Mouse (Mus musculus) brain, embryonic 14.5 days (tissue): ENCODE measurements at regions not wholly inside any gene's neighbourhood (a gene's known extent, or its start where the extent isn't known, plus 50 kb on each side); places are given as distances from the start of the nearest gene placed in this dataset.
"Not testable (repeated sequence)": the region's sequence is repeated elsewhere in the genome, so short reads cannot be mapped to it uniquely, and the experiment has no call there.

Experiments
- DNase-seq: peaks from one replicate; pipeline ENCODE4 v3.0.0-alpha.2; 2011; ENCODE audit warnings: low read depth
- CTCF ChIP-seq: fragments of 200-500 bp; IDR thresholded peaks from 2 replicates; pipeline ENCODE4 v1.5.1; 2012; ENCODE audit warnings: inconsistent platforms, mild to moderate bottlenecking, moderate library complexity, borderline replicate concordance; ENCODE audit not compliant: insufficient read depth, insufficient read length; ENCODE audit errors: extremely low read depth
- POLR2A ChIP-seq: fragments of 200-500 bp; IDR thresholded peaks from 2 replicates; pipeline ENCODE4 v1.6.1; 2012; ENCODE audit warnings: mild to moderate bottlenecking, inconsistent platforms, borderline replicate concordance; ENCODE audit not compliant: poor library complexity, insufficient read depth, insufficient read length, severe bottlenecking; ENCODE audit errors: extremely low read depth

- peak; percentile 55 for TF ChIP-seq CTCF
- no peak for TF ChIP-seq POLR2A
- peak; percentile 85 for DNase-seq
Observed at GRCm38 (mm10) chr6:95058017-95058416, 59.0 kb upstream of the Kbtbd8 start.

- TF ChIP-seq POLR2A (no peak), CTCF (no peak)
Observed at GRCm38 (mm10) chr6:95056222-95056621, 60.8 kb upstream of the Kbtbd8 start.

GRCm38 (mm10) chr6:95053717-95054382 lies 63.2 kb upstream of the Kbtbd8 start:
- TF ChIP-seq CTCF (no peak), POLR2A (no peak)
- DNase-seq, result no peak

More at GRCm38 (mm10) chr6:95056222-95056621, 60.8 kb upstream of the Kbtbd8 start:
- DNase-seq, result no peak

GRCm38 (mm10) chr6:95041351-95041750 lies 75.7 kb upstream of the Kbtbd8 start:
- DNase-seq, result not testable (repeated sequence)

DNA sequence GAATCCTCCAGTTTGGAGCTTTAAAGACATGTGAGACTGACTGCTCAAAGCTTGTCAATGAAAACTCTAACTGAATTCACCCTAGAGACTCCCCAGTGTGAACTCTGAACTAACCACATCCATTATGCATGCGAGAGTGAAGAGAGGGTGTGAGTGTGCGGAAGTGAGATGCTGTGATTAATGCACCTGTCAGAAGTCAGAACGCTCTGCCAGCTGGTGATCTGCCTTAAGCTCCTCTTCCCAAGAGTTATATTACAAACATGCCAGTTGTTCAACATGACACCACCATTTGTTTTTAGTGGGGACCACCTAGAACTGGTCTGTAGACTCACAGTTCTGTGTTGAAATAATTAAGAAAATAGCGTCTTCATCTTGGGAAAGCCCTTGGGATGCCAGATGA lies 92.8 kb upstream of the Kbtbd8 start:
- TF ChIP-seq POLR2A (no peak), CTCF (no peak)

GRCm38 (mm10) chr6:95021724-95022123 lies 95.3 kb upstream of the Kbtbd8 start:
- TF ChIP-seq CTCF, result no peak
- TF ChIP-seq POLR2A, result no peak
- DNase-seq, result peak; percentile 51

More for the DNA sequence above, 92.8 kb upstream of the Kbtbd8 start:
- peak; percentile 66 for DNase-seq

GRCm38 (mm10) chr6:95017911-95018310 lies 99.1 kb upstream of the Kbtbd8 start:
- no peak for TF ChIP-seq CTCF
- TF ChIP-seq POLR2A, result no peak
- DNase-seq, result peak; percentile 70

DNA sequence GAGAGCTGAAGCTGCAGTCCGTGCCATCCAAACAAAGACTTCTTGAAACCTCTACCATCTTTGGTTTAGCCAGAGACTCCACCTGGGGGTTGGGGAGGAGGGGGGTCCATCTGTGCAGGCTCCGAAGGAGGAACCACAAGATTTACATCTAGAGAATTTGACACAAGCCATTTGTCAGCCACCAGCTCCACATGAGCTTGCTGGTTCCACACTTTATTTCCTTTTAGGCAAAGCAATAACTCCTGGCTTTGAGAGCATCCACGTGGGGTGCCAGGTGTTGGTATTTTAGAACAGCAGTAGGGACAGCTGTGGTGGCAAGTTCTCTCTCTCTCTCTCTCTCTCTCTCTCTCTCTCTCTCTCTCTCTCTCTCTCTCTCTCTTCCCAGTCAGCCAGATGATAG lies 99.6 kb upstream of the Kbtbd8 start:
- TF ChIP-seq POLR2A (no peak), CTCF (no peak)
- no peak for DNase-seq

DNA sequence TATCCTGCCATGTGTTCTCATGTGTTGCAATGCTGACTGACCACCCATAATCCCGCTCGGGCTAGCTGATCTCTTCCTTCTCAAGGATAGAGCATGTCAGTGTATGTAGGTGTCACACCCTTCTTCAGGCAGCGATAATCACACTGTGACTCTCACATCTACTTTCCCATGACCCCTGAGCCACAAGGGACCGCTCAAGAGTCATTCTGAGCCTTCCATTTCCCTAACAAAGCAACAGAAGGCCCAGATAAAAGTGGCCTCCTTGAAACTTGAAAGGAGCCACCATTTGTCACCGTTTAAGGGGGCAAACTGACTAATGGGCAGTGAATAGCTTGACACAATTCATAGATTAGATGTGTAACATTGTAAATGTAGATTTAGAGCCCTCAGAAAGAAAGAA lies 103.9 kb upstream of the Kbtbd8 start:
- no peak for TF ChIP-seq POLR2A

DNA sequence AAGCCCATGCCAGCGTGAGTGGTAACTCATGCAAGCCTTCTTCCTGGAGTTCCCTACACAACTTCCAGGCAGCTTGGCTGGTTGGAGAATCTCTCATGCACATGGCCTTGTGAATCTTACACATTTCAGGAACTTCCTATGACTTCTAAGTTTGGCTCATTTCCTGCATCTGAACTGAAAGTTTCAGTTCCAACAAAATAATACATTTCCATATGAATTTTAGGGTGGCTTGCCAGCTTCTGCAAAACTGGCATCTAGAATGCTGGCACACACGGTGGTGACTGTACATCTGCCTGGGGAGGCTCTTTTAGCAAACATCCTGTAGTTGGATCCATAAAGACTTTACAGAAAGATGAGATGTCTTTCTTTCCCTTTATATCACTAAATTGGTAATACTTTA lies 110.6 kb upstream of the Kbtbd8 start:
- peak; percentile 24 for DNase-seq

More for the DNA sequence above, 103.9 kb upstream of the Kbtbd8 start:
- no peak for DNase-seq

DNA sequence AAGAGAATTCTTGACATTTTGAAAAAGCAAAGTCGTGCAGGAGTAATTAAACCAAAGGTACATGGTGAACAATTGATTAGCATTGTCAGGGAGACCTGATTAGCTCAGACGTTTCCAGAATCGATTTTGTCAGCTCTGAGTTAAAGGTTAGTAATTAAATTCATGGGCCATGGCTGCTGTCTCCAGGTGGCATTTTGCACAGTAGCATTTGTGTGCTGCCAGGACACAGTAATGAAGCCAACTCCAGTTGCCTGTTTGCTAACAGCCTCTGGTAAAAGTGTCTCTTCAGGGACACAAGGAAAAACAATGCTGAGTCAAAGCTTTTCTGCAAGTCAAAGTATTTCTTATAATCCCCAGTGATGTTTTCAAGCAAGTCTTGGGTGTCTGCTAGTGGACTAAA lies 113.3 kb upstream of the Kbtbd8 start:
- DNase-seq, result no peak
- TF ChIP-seq CTCF (no peak), POLR2A (no peak)

More for the DNA sequence above, 110.6 kb upstream of the Kbtbd8 start:
- no peak for TF ChIP-seq POLR2A
- TF ChIP-seq CTCF, result no peak

DNA sequence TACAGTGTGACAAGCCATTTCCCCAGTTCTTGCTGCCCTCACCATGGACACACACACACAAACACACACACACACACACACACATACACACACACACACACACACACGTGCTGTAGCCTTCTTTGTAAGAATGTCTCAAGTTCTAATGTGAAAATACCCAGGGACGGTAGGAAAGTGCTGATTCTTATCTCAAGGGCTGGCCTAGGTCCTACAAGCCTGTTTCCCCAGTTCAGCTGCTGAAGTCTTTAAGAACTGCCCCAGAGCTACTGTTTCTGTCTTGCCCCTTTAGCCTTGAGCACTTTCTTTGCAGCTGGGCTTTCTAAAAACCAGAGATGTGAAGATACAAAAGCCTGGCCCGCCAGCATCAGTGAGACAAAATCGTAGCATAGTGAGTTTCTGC lies 117.5 kb upstream of the Kbtbd8 start:
- no peak for DNase-seq
- TF ChIP-seq POLR2A, result no peak

DNA sequence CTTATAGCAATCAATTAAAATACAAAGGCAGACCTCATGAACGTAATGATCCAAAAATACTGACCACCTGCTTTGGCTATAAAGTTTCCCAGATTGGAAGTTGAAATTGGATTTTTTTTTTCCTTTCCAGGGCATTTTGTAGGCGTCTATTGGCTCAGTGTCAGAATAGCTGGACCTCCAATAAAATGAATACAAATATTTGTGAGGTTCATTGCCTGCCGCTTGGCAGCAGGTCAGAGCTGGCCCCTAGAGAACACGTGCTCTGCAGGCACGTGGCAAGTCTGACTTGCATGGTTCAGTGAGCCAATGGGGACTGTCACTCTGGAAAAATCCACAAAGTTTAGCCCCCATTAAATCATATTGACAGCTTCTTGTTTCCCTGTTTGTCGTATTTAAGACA lies 118.0 kb upstream of the Kbtbd8 start:
- TF ChIP-seq POLR2A, result no peak
- TF ChIP-seq CTCF, result no peak
- DNase-seq, result peak; percentile 33
